Mouse (Mus musculus) heart, adult 2 months (tissue): Measurements from ENCODE around the gene Sec61b. TPM values are rescaled to one million over a fixed set of nuclear protein-coding genes. Genes with fewer than 3 reads are reported as not detected.

Experiments used
- DNase-seq, 2 experiments: peaks; one replicate each; pipeline ENCODE4 v3.0.0; 2021
- H3K27ac ChIP-seq: fragments of 200-600 bp; 2 replicates; pipeline ENCODE4 v1.8.1; 2022
- H3K27me3 ChIP-seq: fragments of 200-500 bp; 2 replicates; pipeline ENCODE4 v1.6.1; 2012; ENCODE audit warnings: mild to moderate bottlenecking, low read length, inconsistent platforms, mixed read lengths; ENCODE audit not compliant: control insufficient read depth, insufficient read depth
- H3K36me3 ChIP-seq: fragments of 200-500 bp; 2 replicates; pipeline ENCODE4 v1.6.1; 2012; ENCODE audit warnings: low read length, inconsistent platforms; ENCODE audit not compliant: control insufficient read depth, insufficient read depth
- H3K4me1 ChIP-seq: fragments of 200-500 bp; 2 replicates; pipeline ENCODE4 v1.6.1; 2011; ENCODE audit warnings: low read length; ENCODE audit not compliant: control insufficient read depth, insufficient read depth
- H3K4me3 ChIP-seq: fragments of 200-600 bp; 2 replicates; pipeline ENCODE4 v1.8.1; 2022
- H3K79me2 ChIP-seq: fragments of 200-500 bp; replicated peaks from 2 replicates; pipeline ENCODE4 v1.6.1; 2012; ENCODE audit warnings: mild to moderate bottlenecking, inconsistent platforms, low read length, moderate library complexity, mixed read lengths; ENCODE audit not compliant: control insufficient read depth, insufficient read depth
- H3K9ac ChIP-seq: fragments of 200-500 bp; 2 replicates; pipeline ENCODE4 v1.6.1; 2012; ENCODE audit warnings: low read depth, mild to moderate bottlenecking, control low read depth, inconsistent platforms, low read length, mixed read lengths
- CTCF ChIP-seq: fragments of 200-600 bp; IDR thresholded peaks from 2 replicates; pipeline ENCODE4 v1.8.1; 2022; ENCODE audit warnings: antibody characterized with exemption, mild to moderate bottlenecking, moderate library complexity
- EP300 ChIP-seq: fragments of 200-500 bp; IDR thresholded peaks from 2 replicates; pipeline ENCODE4 v1.6.1; 2011; ENCODE audit warnings: low read depth, low read length, control low read depth; ENCODE audit not compliant: insufficient read depth
- POLR2A ChIP-seq: fragments of 200-500 bp; IDR thresholded peaks from 2 replicates; pipeline ENCODE4 v1.6.1; 2011; ENCODE audit warnings: mild to moderate bottlenecking, low read depth, low read length, control low read depth; ENCODE audit not compliant: insufficient read depth
- WGBS: fragments of 180-500 bp; shearing (Covaris S2); methylation state at CpG from one replicate; pipeline ENCODE4 v1.1.7; 2018; 5-methylcytosine and 5-hydroxymethylcytosine counted together
- intact Hi-C: fragments of 180-260 bp; cut with DNase I; formaldehyde crosslinking; loops from one replicate; pipeline ENCODE4 v1.15.1; 2025
- polyA plus RNA-seq: library from polyadenylated mRNA; depleted of rRNA; stranded (reverse); fragments of >200 nt; gene quantifications from 2 replicates; pipeline ENCODE4 v1.2.3, GENCODE M21; 2012
- total RNA-seq, 2 experiments: library from RNA; stranded (reverse); gene quantifications; 2 replicates each; pipeline ENCODE4 v1.2.3; 2021

The Sec61b gene
- total and polyA plus RNA-seq, 3 experiments = 19.2 to 35.6 (median 21.8) TPM

DNA sequence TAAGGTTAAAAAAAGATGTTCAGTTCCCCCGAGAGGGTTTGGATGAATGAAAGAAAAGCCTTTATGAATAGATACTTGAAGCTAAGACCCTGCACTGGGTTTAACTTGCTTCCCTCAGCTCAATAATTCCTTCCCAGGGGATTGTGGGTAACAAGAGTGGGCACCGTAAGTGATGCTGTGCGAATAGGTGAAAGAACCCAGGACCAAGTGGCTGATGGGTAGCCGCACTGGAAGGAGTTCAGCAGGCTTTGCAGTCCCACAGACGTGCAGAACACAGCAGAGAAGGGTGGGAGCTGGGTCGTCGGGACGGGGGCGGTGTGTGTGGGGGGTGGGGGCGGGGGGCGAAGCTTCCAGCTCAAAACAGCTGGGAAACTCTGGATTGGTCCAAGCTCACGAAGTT lies 39.3 kb upstream of the Sec61b start:
- Histone ChIP-seq H3K9ac (no peak overlapping the region), H3K4me3 (no peak overlapping the region), H3K36me3 (no peaks in the 10 kb centered on the region), H3K27ac (no peak overlapping the region), H3K4me1 (peaks cover 5% of the 10 kb centered on the region), H3K27me3 (no peaks in the 10 kb centered on the region), H3K79me2 (no peaks in the 10 kb centered on the region)
- intact Hi-C loops = loop anchor here (10.0 kb wide), 1 partner anchor 970 kb away; no protein-coding TSS in a partner anchor
- 80% methylated on average over 12 of the region's 12 CpGs for WGBS
- DNase-seq = no peak
- TF ChIP-seq POLR2A = no peak
- TF ChIP-seq EP300 = no peak
- no peak for TF ChIP-seq CTCF

DNA sequence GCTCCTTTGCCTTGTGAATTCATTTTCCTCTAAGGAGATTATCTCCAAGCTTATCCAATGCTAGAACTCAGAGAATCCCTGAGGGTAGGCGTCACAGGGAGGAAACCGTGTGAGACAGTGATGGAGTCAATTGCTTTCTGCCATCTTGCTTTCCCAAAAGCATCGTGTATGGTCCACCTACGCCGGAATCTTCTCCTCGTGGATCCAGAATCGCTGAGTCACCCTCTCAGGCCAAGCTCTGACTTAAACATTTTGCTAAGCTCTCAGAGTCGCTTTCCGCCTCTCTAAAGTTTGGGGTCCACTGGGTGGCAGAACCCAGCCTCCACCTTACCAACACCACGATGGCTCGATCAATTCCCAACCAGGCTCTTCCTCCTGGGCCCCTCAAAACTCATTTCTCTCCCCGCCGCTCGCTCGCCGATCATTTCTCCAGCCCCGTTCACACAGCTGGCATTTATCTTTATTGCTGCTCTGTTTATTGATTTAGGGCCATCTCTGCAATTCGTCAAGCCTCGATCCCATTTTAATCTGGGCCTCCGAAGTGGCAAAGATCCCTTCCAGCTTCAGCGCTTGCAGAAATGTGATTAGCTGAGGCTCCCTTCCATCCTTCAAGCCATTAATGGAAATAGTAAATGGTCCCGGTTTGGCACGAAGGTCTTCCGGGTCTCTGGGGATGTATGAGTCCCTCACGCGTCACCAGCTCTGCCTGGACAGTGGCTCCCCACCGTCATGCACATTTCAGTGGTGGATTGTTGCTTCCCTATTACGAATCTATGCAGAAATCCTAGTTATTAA lies 38.7 kb upstream of the Sec61b start:
- H3K27me3 ChIP-seq = no peaks in the 10 kb centered on the region
- no peak overlapping the region for H3K4me3 ChIP-seq
- no peak for DNase-seq
- H3K79me2 ChIP-seq = no peaks in the 10 kb centered on the region
- no peaks in the 10 kb centered on the region for H3K36me3 ChIP-seq
- H3K27ac ChIP-seq = no peak overlapping the region
- peaks cover 5% of the 10 kb centered on the region for H3K4me1 ChIP-seq
- TF ChIP-seq CTCF (no peak), POLR2A (no peak), EP300 (no peak)
- no peak overlapping the region for H3K9ac ChIP-seq
- intact Hi-C loops = loop anchor here (10.0 kb wide), 1 partner anchor 969 kb away; no protein-coding TSS in a partner anchor
- WGBS = 65% methylated on average over 28 of the region's 28 CpGs

DNA sequence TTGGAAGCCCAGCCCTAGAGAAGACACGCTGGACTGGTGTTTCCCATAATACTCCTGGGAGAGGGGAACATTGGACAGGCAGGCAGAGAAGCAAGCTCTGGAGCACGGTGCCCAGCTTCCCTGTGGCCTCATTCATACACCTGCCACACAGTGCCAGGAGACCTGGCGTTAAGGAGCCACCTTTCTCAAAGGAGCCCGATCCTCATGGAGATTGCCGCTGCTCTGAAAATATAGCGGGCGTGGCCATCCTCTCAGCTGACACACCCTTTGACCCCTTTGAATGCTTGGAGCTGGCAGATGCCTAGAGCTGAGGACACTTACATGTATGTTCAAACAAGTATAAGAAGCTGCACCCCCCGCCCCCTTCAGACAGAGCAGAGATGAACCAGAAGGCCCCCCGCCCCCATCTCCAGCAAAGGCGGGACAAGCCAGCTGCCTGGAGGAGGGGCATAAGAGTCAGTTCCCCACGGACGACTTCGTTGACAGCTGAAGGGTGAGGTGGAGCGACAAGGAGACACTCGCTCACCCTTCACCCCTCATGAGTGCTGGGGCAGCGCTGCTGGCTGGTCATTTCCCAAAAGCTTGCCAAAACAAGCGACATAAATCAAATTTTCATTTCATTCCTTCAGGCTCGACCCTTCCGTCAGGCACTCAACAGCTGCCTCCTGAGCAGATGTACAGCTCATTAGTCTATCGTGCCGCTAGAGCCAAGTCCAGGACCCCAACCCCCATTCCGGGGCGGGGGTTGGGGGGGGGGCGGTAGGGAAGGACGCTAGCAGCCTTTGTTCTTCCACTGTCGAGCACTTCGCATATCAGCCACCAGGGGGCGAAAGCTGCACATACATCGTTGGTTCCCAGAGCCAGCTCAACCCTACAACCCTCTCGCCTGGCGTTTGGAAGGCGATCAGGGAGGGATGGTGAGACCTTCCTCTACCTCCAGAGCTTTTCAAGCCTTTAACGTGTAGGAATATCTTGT lies 36.8 kb upstream of the Sec61b start:
- intact Hi-C loops = loop anchor here (2.0 to 10.0 kb wide), 2 partner anchors 35 to 967 kb away; no protein-coding TSS in a partner anchor
- Histone ChIP-seq H3K27me3 (no peaks in the 10 kb centered on the region), H3K9ac (peak overlapping the region; percentile 43), H3K27ac (peak overlapping the region; percentile 24; the same call in 1 of the 2 replicates), H3K36me3 (no peaks in the 10 kb centered on the region), H3K79me2 (no peaks in the 10 kb centered on the region), H3K4me1 (peaks cover 5% of the 10 kb centered on the region), H3K4me3 (peak overlapping the region; percentile 76)
- peak; percentile 79 to 84 for DNase-seq
- WGBS = under 1% methylated on average over 33 of the region's 33 CpGs
- no peak for TF ChIP-seq POLR2A
- TF ChIP-seq EP300 = 0 out of 2 replicates have a peak, but pooled peaks have one; percentile 39
- TF ChIP-seq CTCF = peak; percentile 100

DNA sequence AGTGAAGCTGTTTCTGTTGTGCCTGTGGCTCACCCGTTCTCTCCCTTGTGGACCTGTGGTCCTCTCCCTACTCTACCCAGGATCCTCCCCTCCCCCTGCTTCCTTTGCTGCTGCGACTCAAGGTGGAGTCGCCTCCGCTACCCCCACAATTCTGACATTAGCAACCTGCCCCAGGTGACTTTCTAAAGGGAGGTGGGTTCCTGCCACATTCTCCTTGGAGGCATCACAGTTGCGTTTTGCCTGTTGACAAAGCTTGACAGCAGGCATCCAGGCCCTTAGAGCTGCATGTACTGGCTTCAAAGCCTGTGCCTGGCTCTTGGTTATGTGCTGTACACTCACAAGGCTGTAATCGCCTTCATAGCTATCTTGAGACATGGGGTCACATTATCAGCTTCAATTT lies 35.5 kb upstream of the Sec61b start:
- Histone ChIP-seq H3K4me1 (peaks cover 5% of the 10 kb centered on the region), H3K36me3 (no peaks in the 10 kb centered on the region), H3K9ac (no peak overlapping the region), H3K79me2 (no peaks in the 10 kb centered on the region), H3K27ac (no peak overlapping the region), H3K27me3 (no peaks in the 10 kb centered on the region), H3K4me3 (no peak overlapping the region)
- TF ChIP-seq EP300 (no peak), CTCF (no peak), POLR2A (no peak)
- 87% methylated on average over 6 of the region's 6 CpGs for WGBS
- DNase-seq = no peak
- intact Hi-C loops = loop anchor here (2.0 to 10.0 kb wide), 2 partner anchors 34 to 966 kb away; no protein-coding TSS in a partner anchor

DNA sequence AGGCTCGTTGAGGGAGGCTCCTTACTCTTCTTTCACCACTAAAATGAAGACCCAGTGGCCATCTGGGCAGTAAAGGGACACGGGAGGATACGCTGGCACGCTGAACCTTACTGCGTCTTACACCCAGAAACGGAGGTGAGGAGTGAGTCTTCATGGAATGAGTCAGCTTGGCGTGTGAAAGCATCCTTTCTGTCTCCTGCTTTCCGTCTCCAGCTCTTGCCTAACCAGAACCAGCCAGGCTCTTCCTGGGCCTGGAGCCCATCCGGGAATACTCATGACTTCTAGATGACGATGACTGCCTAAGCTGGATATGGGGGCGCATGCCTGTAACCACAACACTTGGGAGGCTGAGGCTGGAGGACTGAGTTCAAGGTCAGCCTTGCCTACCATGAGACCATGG lies 33.5 kb upstream of the Sec61b start:
- Histone ChIP-seq H3K36me3 (no peaks in the 10 kb centered on the region), H3K4me3 (no peak overlapping the region), H3K9ac (no peak overlapping the region), H3K27ac (no peak overlapping the region), H3K79me2 (no peaks in the 10 kb centered on the region), H3K27me3 (no peaks in the 10 kb centered on the region), H3K4me1 (peaks cover 5% of the 10 kb centered on the region)
- 84% methylated on average over 11 of the region's 11 CpGs for WGBS
- intact Hi-C loops = no loop called here
- TF ChIP-seq EP300 = no peak
- TF ChIP-seq CTCF = no peak
- no peak for TF ChIP-seq POLR2A
- DNase-seq = no peak
